Mouse (Mus musculus) erythroblast, embryonic 14.5 days (primary cell): ENCODE results near the gene Erp27.

Experiments
- GATA1 ChIP-seq: IDR thresholded peaks from 2 replicates; pipeline ENCODE4 v1.6.1; 2012; ENCODE audit warnings: low read length, inconsistent platforms, mixed read lengths
- TAL1 ChIP-seq: IDR thresholded peaks from 3 replicates; pipeline ENCODE4 v1.6.1; 2012; ENCODE audit warnings: low read length, inconsistent platforms, mixed read lengths

DNA sequence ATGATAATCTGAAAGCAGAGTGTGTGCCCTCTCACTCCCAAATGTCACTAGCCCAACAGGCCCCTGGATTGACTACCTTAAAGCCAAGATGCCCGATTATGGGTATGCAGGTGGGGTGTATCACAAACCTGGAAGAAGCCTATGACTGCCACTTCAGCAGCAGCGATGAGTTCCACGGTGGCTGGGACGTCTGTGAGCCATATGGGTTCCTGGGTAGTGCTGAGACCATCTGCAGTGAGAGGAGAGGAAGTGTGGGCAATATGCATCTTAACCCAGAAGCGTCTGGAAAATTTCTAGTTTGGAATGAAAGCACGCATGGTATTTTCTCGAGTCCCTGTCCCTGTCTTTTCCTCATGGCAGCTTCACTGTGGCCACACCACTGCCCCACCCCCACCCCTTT lies 379 bp downstream of the Erp27 start:
- TF ChIP-seq GATA1, result no peak
- TF ChIP-seq TAL1, result no peak
